9 mouse cellular contexts compared by ENCODE assay signal in genomic region chr2:136648606-136649005, GRCm38 (mm10).
DNase-seq lines count a peak whose midpoint lies in the region; ATAC-seq and TF ChIP-seq lines count a peak whose summit lies in the region.
"Had no signal": no experiment of that assay in that cellular context is flagged by ENCODE, and none has a peak within 500 bp of the region (broad histone marks: within the 10 kb centered on the region; RNA-seq: fewer than 3 reads in every experiment).

No protein-coding gene starts in this region.

- no peaks in the 10 kb centered on the region for H3K9me3 ChIP-seq in heart, embryonic 10.5 days
- no peaks in the 10 kb centered on the region for H3K9me3 ChIP-seq in lung, embryonic 14.5 days (ENCODE audit: low read depth, low read length)
- H3K9me3 ChIP-seq: embryonic facial prominence, embryonic 12.5 days had no signal

- no peak overlapping the region for H3K9ac ChIP-seq in lung, embryonic 14.5 days
- H3K9ac ChIP-seq: embryonic facial prominence, embryonic 12.5 days had no signal

- ATAC-seq in lung, embryonic 14.5 days (ENCODE audit: insufficient read depth): peak; percentile 76
- ATAC-seq in CD4-positive, CD25-positive, alpha-beta regulatory T cell, adult 4 months: no peak

- H3K4me3 ChIP-seq in heart, embryonic 10.5 days: no peak overlapping the region
- H3K4me3 ChIP-seq in lung, embryonic 14.5 days (ENCODE audit: low read depth, low read length): no peak overlapping the region
- H3K4me3 ChIP-seq: embryonic facial prominence, embryonic 12.5 days had no signal

- no peak overlapping the region for H3K4me2 ChIP-seq in lung, embryonic 14.5 days
- H3K4me2 ChIP-seq: embryonic facial prominence, embryonic 12.5 days had no signal

- H3K27ac ChIP-seq in heart, embryonic 10.5 days: no peak overlapping the region
- no peak overlapping the region for H3K27ac ChIP-seq in lung, embryonic 14.5 days (ENCODE audit: low read depth)
- H3K27ac ChIP-seq: embryonic facial prominence, embryonic 12.5 days had no signal

- intact Hi-C loops in heart, postnatal 14 days (cut with DNase I): no loop called here

- peak; percentile 10 for DNase-seq in heart, adult 8-10 months (ENCODE audit: low spot score)
- no peak for DNase-seq in heart, embryonic 10.5 days (ENCODE audit: low spot score)
- peak; percentile 7 to 15 for DNase-seq in adrenal gland, postnatal 4 days (ENCODE audit: low spot score in 2 of 2)
- peak; percentile 33 to 39 for DNase-seq in heart, postnatal 14 days
- DNase-seq in lung, embryonic 14.5 days: peak; percentile 64
- peak; percentile 46 for DNase-seq in urinary bladder, adult 2 months (ENCODE audit: low spot score)
- no peak for DNase-seq in B cell, adult 2 months

- no peaks in the 10 kb centered on the region for H3K4me1 ChIP-seq in heart, embryonic 10.5 days
- H3K4me1 ChIP-seq in lung, embryonic 14.5 days (ENCODE audit: insufficient read depth): no peaks in the 10 kb centered on the region
- H3K4me1 ChIP-seq: embryonic facial prominence, embryonic 12.5 days had no signal

- H3K27me3 ChIP-seq in heart, embryonic 10.5 days (ENCODE audit: insufficient read depth, poor library complexity, severe bottlenecking): no peaks in the 10 kb centered on the region
- H3K27me3 ChIP-seq in lung, embryonic 14.5 days (ENCODE audit: insufficient read depth, low read length): no peaks in the 10 kb centered on the region
- H3K27me3 ChIP-seq: embryonic facial prominence, embryonic 12.5 days had no signal

- no peaks in the 10 kb centered on the region for H3K36me3 ChIP-seq in heart, embryonic 10.5 days
- no peaks in the 10 kb centered on the region for H3K36me3 ChIP-seq in lung, embryonic 14.5 days (ENCODE audit: insufficient read depth)
- H3K36me3 ChIP-seq: embryonic facial prominence, embryonic 12.5 days had no signal

- 69% methylated on average over 5 of the region's 5 CpGs for WGBS in heart, embryonic 10.5 days
- WGBS in lung, embryonic 14.5 days: 55% methylated on average over 5 of the region's 5 CpGs

- no peak for TF ChIP-seq CTCF in lung, embryonic 14.5 days (IDR thresholded peaks at IDR 0.05; ENCODE audit: low read depth)

Comparison
In these comparisons a context has a peak if more than half of its experiments do, and no peak if none do; other contexts are left out.
1. DNase-seq: peak in heart, adult 8-10 months (single experiment), adrenal gland, postnatal 4 days (2 of 2), heart, postnatal 14 days (2 of 2), lung, embryonic 14.5 days (single experiment) and urinary bladder, adult 2 months (single experiment); none in heart, embryonic 10.5 days (single experiment) and B cell, adult 2 months (0 of 2).